Mouse (Mus musculus): ENCODE results near the gene Krtap1-5.

Krtap1-5 gene

GRCm38 (mm10) chr11:99547892-99548291 lies 32.9 kb downstream of the Krtap1-5 start:
- in situ Hi-C loops (cut with MboI): no loop called here

DNA sequence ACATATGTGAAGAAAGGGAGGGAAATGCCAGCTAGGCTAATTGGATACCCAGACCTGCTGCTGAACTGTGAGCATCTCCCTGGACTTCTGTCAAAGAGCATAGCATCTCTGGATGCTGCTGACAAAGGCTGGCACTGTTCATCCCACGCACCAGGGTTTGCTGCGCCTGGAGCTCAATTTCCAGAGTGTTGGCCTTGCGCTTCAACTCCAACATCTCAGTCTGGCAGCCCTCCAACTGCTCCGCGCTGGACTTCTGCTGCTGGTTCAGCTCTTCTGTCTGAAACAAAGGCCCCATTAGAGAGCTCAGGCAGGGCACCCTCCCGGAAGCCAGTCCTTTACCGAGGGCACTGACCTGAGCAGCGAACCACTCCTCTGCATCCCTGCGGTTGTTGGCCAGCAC lies 41.1 kb downstream of the Krtap1-5 start:
- in situ Hi-C loops (cut with MboI): no loop called here

Data from mature B cell (primary cell).